Mouse (Mus musculus): ENCODE data around the gene Rps18. TPM values are rescaled to one million over a fixed set of nuclear protein-coding genes. Genes with fewer than 3 reads are reported as not detected.
A peak's percentile ranks its signal among the peaks of the same experiment; 100 is the strongest.
"Not testable (repeated sequence)": the region's sequence is repeated elsewhere in the genome, so short reads cannot be mapped to it uniquely, and the experiment has no call there.

Rps18 gene
- polyA plus RNA-seq, 1 experiment = 1,144 TPM

DNA sequence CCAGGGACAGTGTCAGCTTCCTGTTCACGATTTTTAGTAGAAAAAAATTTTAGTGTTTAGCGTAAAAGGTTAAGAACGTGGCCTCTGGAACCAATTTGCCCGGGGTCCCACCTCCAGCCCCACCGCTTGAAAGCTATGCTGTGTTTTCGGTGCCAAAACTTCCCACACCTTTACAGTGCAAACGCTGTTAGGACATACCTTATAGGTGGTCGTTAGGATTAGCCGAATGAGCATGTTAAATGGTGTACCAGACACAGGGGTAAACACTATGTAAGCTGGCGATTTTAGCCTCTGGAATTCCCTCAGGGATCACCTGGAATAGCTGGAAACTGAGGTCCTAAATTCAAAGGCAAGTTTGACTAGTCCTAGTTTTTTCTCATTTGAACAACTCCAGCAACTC, 535 bp upstream of the Rps18 start:
- TF ChIP-seq CTCF (IDR thresholded peaks at IDR 0.05; ENCODE audit: low read depth, low read length) (no peak), POLR2A (IDR thresholded peaks at IDR 0.05; ENCODE audit: borderline replicate concordance, low read depth, low read length) (no peak)
- peaks cover 4% of the 10 kb centered on the region; the same call in 1 of the 2 replicates for H3K4me1 ChIP-seq (ENCODE audit: control insufficient read depth, insufficient read depth, low read length)
- peak overlapping the region; percentile 84 for H3K4me3 ChIP-seq (ENCODE audit: insufficient read depth, low read length)
- H3K27ac ChIP-seq (ENCODE audit: insufficient read depth, low read depth, low read length) = peak overlapping the region; percentile 92; the same call in 1 of the 2 replicates

DNA sequence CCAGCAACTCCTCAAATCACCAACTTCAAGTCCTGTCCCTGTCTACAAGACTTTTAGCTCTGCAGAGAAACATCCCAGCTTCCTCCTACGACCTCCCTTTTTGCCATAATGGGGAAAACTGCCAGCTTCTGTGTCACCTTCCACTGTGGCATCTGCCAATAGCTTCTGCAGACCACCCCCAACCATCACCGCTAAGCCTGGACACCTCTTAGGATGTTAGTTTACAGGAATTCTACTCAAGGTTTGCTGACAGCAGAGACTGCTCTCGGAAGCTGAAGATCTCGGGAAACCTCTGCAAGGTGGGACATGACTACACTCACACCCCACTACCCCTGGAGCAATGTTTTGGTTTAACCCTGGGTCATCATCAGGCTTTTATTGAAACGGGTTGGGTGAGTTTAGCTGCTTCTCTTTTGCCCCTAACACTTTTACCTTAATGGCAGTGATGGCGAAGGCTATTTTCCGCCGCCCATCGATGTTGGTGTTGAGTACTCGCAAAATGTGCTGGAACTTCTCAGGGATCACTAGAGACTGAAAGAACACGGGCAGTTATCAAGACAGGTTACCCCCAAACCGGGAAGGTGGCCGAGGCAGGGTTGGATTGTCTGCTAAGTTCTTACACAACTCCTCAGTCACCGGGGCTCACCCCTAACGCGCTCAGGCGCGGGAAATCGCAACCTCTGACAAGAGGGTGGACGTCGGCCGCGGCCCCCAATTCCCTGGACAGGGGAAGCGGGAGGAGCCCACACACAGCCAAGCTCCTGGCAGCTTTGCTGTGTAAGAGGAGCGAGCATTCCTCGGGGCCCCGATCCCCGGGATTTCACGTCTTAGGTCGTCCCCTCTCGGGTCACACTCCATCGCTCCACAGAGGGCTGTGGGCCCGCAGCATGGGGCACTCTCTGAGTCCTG, 901 bp downstream of the Rps18 start:
- no peak; the same call in 1 of the 2 replicates for TF ChIP-seq POLR2A (IDR thresholded peaks at IDR 0.05; ENCODE audit: borderline replicate concordance, low read depth, low read length)
- no peak for TF ChIP-seq CTCF (IDR thresholded peaks at IDR 0.05; ENCODE audit: low read depth, low read length)
- peaks cover 10% of the 10 kb centered on the region; the same call in 1 of the 2 replicates for H3K4me1 ChIP-seq (ENCODE audit: control insufficient read depth, insufficient read depth, low read length)
- peak overlapping the region; percentile 93 for H3K4me3 ChIP-seq (ENCODE audit: insufficient read depth, low read length)
- peak overlapping the region; percentile 85 for H3K27ac ChIP-seq (ENCODE audit: insufficient read depth, low read depth, low read length)

GRCm38 (mm10) chr17:33953961-33954565, 1.7 kb downstream of the Rps18 start:
- no peak for TF ChIP-seq POLR2A (IDR thresholded peaks at IDR 0.05; ENCODE audit: borderline replicate concordance, low read depth, low read length)
- no peak for TF ChIP-seq CTCF (IDR thresholded peaks at IDR 0.05; ENCODE audit: low read depth, low read length)
- peaks cover 11% of the 10 kb centered on the region; the same call in 1 of the 2 replicates for H3K4me1 ChIP-seq (ENCODE audit: control insufficient read depth, insufficient read depth, low read length)
- peak overlapping the region; percentile 93 for H3K4me3 ChIP-seq (ENCODE audit: insufficient read depth, low read length)
- peak overlapping the region; percentile 85 for H3K27ac ChIP-seq (ENCODE audit: insufficient read depth, low read depth, low read length)

GRCm38 (mm10) chr17:33953310-33953709, 2.5 kb downstream of the Rps18 start:
- 0 out of 2 replicates have a peak overlapping the region, but pooled peaks have one; percentile 4 for H3K27ac ChIP-seq (ENCODE audit: insufficient read depth, low read depth, low read length)
- peak overlapping the region; percentile 93; the same call in 1 of the 2 replicates for H3K4me3 ChIP-seq (ENCODE audit: insufficient read depth, low read length)
- peaks cover 15% of the 10 kb centered on the region for H3K4me1 ChIP-seq (ENCODE audit: control insufficient read depth, insufficient read depth, low read length)
- no peak for TF ChIP-seq CTCF (IDR thresholded peaks at IDR 0.05; ENCODE audit: low read depth, low read length)

GRCm38 (mm10) chr17:33952879-33953278, 2.9 kb downstream of the Rps18 start:
- Histone ChIP-seq H3K4me3 (ENCODE audit: insufficient read depth, low read length) (peak overlapping the region; percentile 93), H3K4me1 (ENCODE audit: control insufficient read depth, insufficient read depth, low read length) (peaks cover 19% of the 10 kb centered on the region), H3K27ac (ENCODE audit: insufficient read depth, low read depth, low read length) (0 out of 2 replicates have a peak overlapping the region, but pooled peaks have one; percentile 6)
- TF ChIP-seq POLR2A (IDR thresholded peaks at IDR 0.05; ENCODE audit: borderline replicate concordance, low read depth, low read length) (no peak), CTCF (IDR thresholded peaks at IDR 0.05; ENCODE audit: low read depth, low read length) (no peak)

DNA sequence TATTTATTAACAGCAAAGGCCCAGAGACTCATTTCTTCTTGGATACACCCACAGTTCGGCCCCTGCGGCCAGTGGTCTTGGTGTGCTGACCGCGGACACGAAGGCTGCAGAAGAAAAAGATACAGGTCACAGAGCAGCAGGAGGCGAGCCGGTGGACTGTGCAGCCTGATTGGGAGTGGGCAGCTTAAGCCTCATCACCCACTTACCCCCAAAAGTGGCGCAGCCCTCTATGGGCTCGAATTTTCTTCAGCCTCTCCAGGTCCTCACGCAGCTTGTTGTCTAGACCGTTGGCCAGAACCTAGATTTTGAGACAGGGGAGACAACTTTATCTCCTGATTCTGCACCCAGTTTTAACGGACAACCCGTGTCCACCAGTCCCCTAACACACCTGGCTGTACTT, 3.8 kb downstream of the Rps18 start:
- H3K27ac ChIP-seq (ENCODE audit: insufficient read depth, low read depth, low read length) = not testable (repeated sequence)
- Histone ChIP-seq H3K4me3 (ENCODE audit: insufficient read depth, low read length) (peak overlapping the region; percentile 68), H3K4me1 (ENCODE audit: control insufficient read depth, insufficient read depth, low read length) (peaks cover 25% of the 10 kb centered on the region)

- no peak; the same call in 1 of the 2 replicates for TF ChIP-seq POLR2A (IDR thresholded peaks at IDR 0.05; ENCODE audit: borderline replicate concordance, low read depth, low read length)
- no peak for TF ChIP-seq CTCF (IDR thresholded peaks at IDR 0.05; ENCODE audit: low read depth, low read length)
- Histone ChIP-seq H3K4me1 (ENCODE audit: control insufficient read depth, insufficient read depth, low read length) (peaks cover 32% of the 10 kb centered on the region), H3K4me3 (ENCODE audit: insufficient read depth, low read length) (peak within 1 kb of the TSS; percentile 68), H3K27ac (ENCODE audit: insufficient read depth, low read depth, low read length) (peak within 1 kb of the TSS; percentile 71)
Observed at GRCm38 (mm10) chr17:33951021-33951946, 4.5 kb downstream of the Rps18 start, which contains the start of gene B3galt4. Gene B3galt4, minus strand, starts transcription at chr17:33951488.

DNA sequence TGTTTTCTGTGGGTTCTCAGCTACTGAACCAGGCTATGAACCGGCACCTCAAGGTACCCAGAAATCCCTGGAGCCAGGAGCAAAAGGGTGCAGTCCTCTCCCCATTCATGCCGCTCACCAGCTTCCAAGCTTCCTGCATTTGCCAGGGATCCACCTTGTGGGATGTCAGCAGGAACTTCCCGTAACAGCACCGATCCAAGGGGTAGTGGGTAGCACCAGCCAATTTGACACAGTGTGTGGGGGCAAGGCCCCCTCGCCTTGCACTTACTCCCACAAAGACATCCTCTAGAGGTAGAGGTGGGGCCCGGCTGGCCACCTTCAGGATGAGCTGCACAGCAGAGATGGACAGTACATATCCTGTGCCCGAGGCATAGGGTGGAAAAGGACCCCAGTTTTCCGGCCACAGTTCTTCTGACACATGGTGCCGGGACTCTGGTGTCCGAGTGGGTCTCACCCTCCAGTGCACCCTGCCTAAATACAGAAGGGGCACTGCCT, 5.6 kb downstream of the Rps18 start:
- peaks cover 32% of the 10 kb centered on the region for H3K4me1 ChIP-seq (ENCODE audit: control insufficient read depth, insufficient read depth, low read length)
- H3K27ac ChIP-seq (ENCODE audit: insufficient read depth, low read depth, low read length) = no peak overlapping the region
- peak overlapping the region; percentile 68 for H3K4me3 ChIP-seq (ENCODE audit: insufficient read depth, low read length)
- TF ChIP-seq POLR2A (IDR thresholded peaks at IDR 0.05; ENCODE audit: borderline replicate concordance, low read depth, low read length) = no peak
- no peak for TF ChIP-seq CTCF (IDR thresholded peaks at IDR 0.05; ENCODE audit: low read depth, low read length)

- H3K4me1 ChIP-seq (ENCODE audit: control insufficient read depth, insufficient read depth, low read length) = peaks cover 32% of the 10 kb centered on the region
- no peak for TF ChIP-seq POLR2A (IDR thresholded peaks at IDR 0.05; ENCODE audit: borderline replicate concordance, low read depth, low read length)
- no peak for TF ChIP-seq CTCF (IDR thresholded peaks at IDR 0.05; ENCODE audit: low read depth, low read length)
- no peak overlapping the region for H3K4me3 ChIP-seq (ENCODE audit: insufficient read depth, low read length)
- no peak overlapping the region for H3K27ac ChIP-seq (ENCODE audit: insufficient read depth, low read depth, low read length)
Observed at GRCm38 (mm10) chr17:33948905-33949537, 6.8 kb downstream of the Rps18 start.
